Mouse (Mus musculus): ENCODE results near the gene Gnb1. TPM values are rescaled to one million over a fixed set of nuclear protein-coding genes. Genes with fewer than 3 reads are reported as not detected.

The Gnb1 gene
- polyA plus RNA-seq, 1 experiment = 325 TPM

DNA sequence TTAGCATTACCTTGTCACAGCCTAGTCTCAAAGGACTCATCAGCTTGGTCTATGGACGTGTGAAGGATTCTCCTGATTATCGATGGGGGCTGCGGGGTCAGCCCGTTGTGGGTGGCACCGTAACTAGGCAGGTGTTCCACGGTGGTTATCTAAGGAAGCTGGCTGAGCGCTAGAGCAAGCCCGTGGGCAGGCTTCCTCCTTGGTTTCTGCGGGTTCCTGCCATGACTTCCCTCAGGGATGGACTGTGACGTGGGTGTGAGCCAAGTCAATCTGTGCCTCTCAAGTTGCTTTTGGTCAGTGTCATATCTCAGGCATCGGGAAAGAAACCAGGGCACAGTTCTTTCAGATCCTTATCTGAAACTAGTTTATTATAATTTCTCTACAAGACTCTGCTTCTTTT is 83.8 kb downstream of the Gnb1 start:
- DNase-seq (ENCODE audit: low read depth in 1 of 2, low spot score in 2 of 2) = no peak
- H3K4me1 ChIP-seq (ENCODE audit: control insufficient read depth, insufficient read depth, insufficient read length) = peaks cover 5% of the 10 kb centered on the region; the same call in 1 of the 2 replicates
- H3K36me3 ChIP-seq (ENCODE audit: control insufficient read depth, insufficient read depth, low read length) = peaks cover 19% of the 10 kb centered on the region
- H3K4me3 ChIP-seq (ENCODE audit: extremely low read depth, insufficient read depth, insufficient read length) = no peak overlapping the region
- no peaks in the 10 kb centered on the region for H3K27me3 ChIP-seq (ENCODE audit: control insufficient read depth, insufficient read depth, low read length)
- WGBS = 11% methylated on average over 11 of the region's 11 CpGs
- TF ChIP-seq POLR2A (IDR thresholded peaks at IDR 0.05; ENCODE audit: low read depth, low read length) (no peak), CTCF (IDR thresholded peaks at IDR 0.05; ENCODE audit: extremely low read depth, insufficient read depth, insufficient read length, insufficient replicate concordance) (no peak)
- H3K27ac ChIP-seq (ENCODE audit: insufficient read depth, low read length) = no peak overlapping the region

DNA sequence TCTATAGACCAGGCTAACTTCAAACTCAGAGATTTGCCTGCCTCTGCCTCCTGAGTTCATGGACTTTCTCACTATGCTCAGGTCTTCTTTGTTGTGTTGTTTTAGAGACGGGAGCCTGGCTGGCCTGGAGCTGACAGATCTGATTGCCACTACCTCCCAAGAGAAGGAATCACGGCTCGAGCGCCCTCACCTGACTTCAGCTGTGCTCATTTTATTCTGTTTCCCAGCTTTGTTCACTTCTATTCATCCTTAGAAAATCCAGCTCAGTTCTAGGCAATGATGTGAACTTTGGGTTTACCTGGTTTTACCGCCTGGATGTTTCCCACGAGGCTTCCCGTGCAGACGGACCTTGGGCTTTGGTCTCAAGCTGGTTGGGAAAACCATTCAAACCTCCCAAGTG is 84.4 kb downstream of the Gnb1 start:
- Histone ChIP-seq H3K27ac (ENCODE audit: insufficient read depth, low read length) (no peak overlapping the region), H3K27me3 (ENCODE audit: control insufficient read depth, insufficient read depth, low read length) (no peaks in the 10 kb centered on the region), H3K4me1 (ENCODE audit: control insufficient read depth, insufficient read depth, insufficient read length) (peaks cover 5% of the 10 kb centered on the region; the same call in 1 of the 2 replicates), H3K4me3 (ENCODE audit: extremely low read depth, insufficient read depth, insufficient read length) (no peak overlapping the region), H3K36me3 (ENCODE audit: control insufficient read depth, insufficient read depth, low read length) (peaks cover 22% of the 10 kb centered on the region)
- whole genome bisulfite sequencing = 93% methylated on average over 8 of the region's 8 CpGs
- no peak for TF ChIP-seq CTCF (IDR thresholded peaks at IDR 0.05; ENCODE audit: extremely low read depth, insufficient read depth, insufficient read length, insufficient replicate concordance)
- no peak for TF ChIP-seq POLR2A (IDR thresholded peaks at IDR 0.05; ENCODE audit: low read depth, low read length)
- no peak for DNase-seq (ENCODE audit: low read depth in 1 of 2, low spot score in 2 of 2)

- Histone ChIP-seq H3K4me3 (ENCODE audit: extremely low read depth, insufficient read depth, insufficient read length) (no peak overlapping the region), H3K4me1 (ENCODE audit: control insufficient read depth, insufficient read depth, insufficient read length) (peaks cover 5% of the 10 kb centered on the region; the same call in 1 of the 2 replicates), H3K27me3 (ENCODE audit: control insufficient read depth, insufficient read depth, low read length) (no peaks in the 10 kb centered on the region), H3K36me3 (ENCODE audit: control insufficient read depth, insufficient read depth, low read length) (peaks cover 23% of the 10 kb centered on the region), H3K27ac (ENCODE audit: insufficient read depth, low read length) (no peak overlapping the region)
- no peak for DNase-seq (ENCODE audit: low read depth in 1 of 2, low spot score in 2 of 2)
- no peak for TF ChIP-seq POLR2A (IDR thresholded peaks at IDR 0.05; ENCODE audit: low read depth, low read length)
- no peak for TF ChIP-seq CTCF (IDR thresholded peaks at IDR 0.05; ENCODE audit: extremely low read depth, insufficient read depth, insufficient read length, insufficient replicate concordance)
- WGBS = 91% methylated on average over 9 of the region's 9 CpGs
These were observed 86.0 kb downstream of the Gnb1 start for GRCm38 (mm10) chr4:155577132-155577531.

DNA sequence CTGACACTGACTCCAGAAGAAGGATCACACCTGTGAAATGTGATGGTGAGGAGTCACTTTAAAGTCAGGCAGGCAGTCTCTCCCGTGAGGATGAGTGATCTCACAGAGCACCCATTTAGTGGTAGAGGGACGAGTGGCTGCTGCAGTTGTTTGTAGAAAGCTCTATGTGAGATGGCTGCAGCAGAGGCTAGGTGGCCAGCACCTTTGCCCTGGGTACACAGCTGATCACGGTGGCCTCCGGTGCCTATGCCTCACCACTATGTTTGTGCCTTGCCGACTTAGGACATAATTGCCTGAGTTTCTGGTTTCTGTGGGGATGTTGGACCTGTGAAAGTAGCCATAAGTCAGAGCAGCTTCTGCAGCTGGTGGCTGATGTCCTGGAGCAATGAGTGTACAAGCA is 86.6 kb downstream of the Gnb1 start:
- peaks cover 5% of the 10 kb centered on the region; the same call in 1 of the 2 replicates for H3K4me1 ChIP-seq (ENCODE audit: control insufficient read depth, insufficient read depth, insufficient read length)
- no peaks in the 10 kb centered on the region for H3K27me3 ChIP-seq (ENCODE audit: control insufficient read depth, insufficient read depth, low read length)
- no peak overlapping the region for H3K4me3 ChIP-seq (ENCODE audit: extremely low read depth, insufficient read depth, insufficient read length)
- 92% methylated on average over 5 of the region's 5 CpGs for WGBS
- TF ChIP-seq POLR2A (IDR thresholded peaks at IDR 0.05; ENCODE audit: low read depth, low read length) = no peak
- no peak for TF ChIP-seq CTCF (IDR thresholded peaks at IDR 0.05; ENCODE audit: extremely low read depth, insufficient read depth, insufficient read length, insufficient replicate concordance)
- H3K36me3 ChIP-seq (ENCODE audit: control insufficient read depth, insufficient read depth, low read length) = peaks cover 28% of the 10 kb centered on the region
- DNase-seq (ENCODE audit: low read depth in 1 of 2, low spot score in 2 of 2) = no peak
- H3K27ac ChIP-seq (ENCODE audit: insufficient read depth, low read length) = no peak overlapping the region

GRCm38 (mm10) chr4:155578336-155579125 is 87.4 kb downstream of the Gnb1 start:
- Histone ChIP-seq H3K27me3 (ENCODE audit: control insufficient read depth, insufficient read depth, low read length) (no peaks in the 10 kb centered on the region), H3K4me1 (ENCODE audit: control insufficient read depth, insufficient read depth, insufficient read length) (peaks cover 5% of the 10 kb centered on the region; the same call in 1 of the 2 replicates), H3K36me3 (ENCODE audit: control insufficient read depth, insufficient read depth, low read length) (peaks cover 29% of the 10 kb centered on the region), H3K27ac (ENCODE audit: insufficient read depth, low read length) (peak overlapping the region; percentile 47; the same call in 1 of the 2 replicates), H3K4me3 (ENCODE audit: extremely low read depth, insufficient read depth, insufficient read length) (no peak overlapping the region)
- TF ChIP-seq CTCF (IDR thresholded peaks at IDR 0.05; ENCODE audit: extremely low read depth, insufficient read depth, insufficient read length, insufficient replicate concordance) (no peak), POLR2A (IDR thresholded peaks at IDR 0.05; ENCODE audit: low read depth, low read length) (no peak)
- WGBS = 92% methylated on average over 7 of the region's 7 CpGs
- no peak for DNase-seq (ENCODE audit: low read depth in 1 of 2, low spot score in 2 of 2)

- Histone ChIP-seq H3K27me3 (ENCODE audit: control insufficient read depth, insufficient read depth, low read length) (no peaks in the 10 kb centered on the region), H3K36me3 (ENCODE audit: control insufficient read depth, insufficient read depth, low read length) (peaks cover 43% of the 10 kb centered on the region)
- WGBS = 46% methylated on average over 1 of the region's 1 CpGs
These were observed 89.3 kb downstream of the Gnb1 start for GRCm38 (mm10) chr4:155580420-155580819.

More at GRCm38 (mm10) chr4:155580420-155580819, 89.3 kb downstream of the Gnb1 start:
- Histone ChIP-seq H3K4me1 (ENCODE audit: control insufficient read depth, insufficient read depth, insufficient read length) (no peaks in the 10 kb centered on the region), H3K27ac (ENCODE audit: insufficient read depth, low read length) (no peak overlapping the region), H3K4me3 (ENCODE audit: extremely low read depth, insufficient read depth, insufficient read length) (no peak overlapping the region)
- TF ChIP-seq POLR2A (IDR thresholded peaks at IDR 0.05; ENCODE audit: low read depth, low read length) (no peak), CTCF (IDR thresholded peaks at IDR 0.05; ENCODE audit: extremely low read depth, insufficient read depth, insufficient read length, insufficient replicate concordance) (peak; percentile 58; the same call in 1 of the 2 replicates)
- DNase-seq (ENCODE audit: low read depth in 1 of 2, low spot score in 2 of 2) = peak in 1 of 2 experiments; percentile 46

Measured in spleen, adult 2 months (tissue).